Mouse (Mus musculus) kidney, adult 8-10 months (tissue): Measurements from ENCODE around the gene Gimap8.

Experiments used
- DNase-seq, 2 experiments: peaks; one replicate each; pipeline ENCODE4 v3.0.0; 2022

Gimap8 gene

DNA sequence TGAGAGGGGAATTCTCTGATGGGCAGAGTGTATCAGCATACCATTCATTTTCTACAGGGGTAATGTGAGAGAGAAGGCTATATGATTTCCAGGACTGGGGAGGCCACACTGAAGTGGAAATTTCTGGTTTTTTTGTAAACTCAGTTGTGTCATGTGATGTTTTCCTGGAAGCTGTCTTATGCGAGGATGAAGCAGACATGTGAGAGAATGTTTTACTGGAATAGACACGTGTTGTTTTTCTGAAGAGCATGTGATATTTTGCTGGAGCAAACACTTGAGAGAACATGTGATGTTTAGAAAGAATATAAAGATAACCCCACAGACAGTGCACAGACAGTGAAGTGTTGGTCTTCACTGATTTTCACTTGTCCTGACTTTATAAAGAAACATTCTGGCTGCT is 8.5 kb upstream of the Gimap8 start:
- peak in 1 of 2 experiments; percentile 69 for DNase-seq

DNA sequence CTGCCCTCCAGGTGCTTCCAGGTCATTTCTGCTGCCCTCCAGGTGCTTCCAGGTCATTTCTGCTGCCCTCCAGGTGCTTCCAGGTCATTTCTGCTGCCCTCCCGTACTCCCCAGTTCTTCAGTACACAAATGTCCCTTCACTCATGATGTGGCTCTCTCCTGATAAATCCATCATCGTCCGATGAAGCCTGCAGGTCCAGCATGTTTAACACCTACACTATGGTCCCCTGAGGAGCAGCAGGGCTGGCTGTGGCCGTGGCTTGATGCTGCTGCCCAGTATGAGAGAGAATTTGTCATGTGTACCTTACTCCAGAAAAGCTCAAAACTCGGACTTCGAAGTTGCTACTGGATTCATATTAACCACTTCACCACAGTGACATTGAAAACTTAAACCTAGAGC is 5.6 kb upstream of the Gimap8 start:
- no peak for DNase-seq

DNA sequence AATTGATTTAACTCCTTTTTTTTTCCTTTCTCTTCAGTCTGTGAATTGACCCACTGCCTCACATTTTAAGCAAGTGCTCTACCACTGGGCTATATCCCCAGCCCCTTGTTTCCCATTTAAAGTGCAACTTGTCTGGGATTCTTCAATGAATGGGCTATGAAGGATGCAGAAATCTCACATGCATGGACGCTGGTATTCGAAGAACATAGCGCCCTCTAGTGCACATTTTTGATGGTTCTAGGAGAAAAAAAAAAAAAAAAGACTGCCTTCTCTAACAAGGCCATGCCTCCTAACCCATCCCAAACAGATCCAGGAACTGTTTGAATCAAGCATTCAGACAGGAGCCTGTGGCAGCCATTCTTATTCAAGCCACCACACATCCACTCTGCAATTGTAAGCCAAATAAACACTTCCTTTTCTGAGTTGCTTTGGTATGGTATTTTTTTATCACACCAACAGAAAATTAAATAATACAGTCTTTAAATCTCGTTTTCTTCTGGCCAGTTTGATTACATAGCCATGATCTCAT is 4.2 kb upstream of the Gimap8 start:
- DNase-seq, result no peak

DNA sequence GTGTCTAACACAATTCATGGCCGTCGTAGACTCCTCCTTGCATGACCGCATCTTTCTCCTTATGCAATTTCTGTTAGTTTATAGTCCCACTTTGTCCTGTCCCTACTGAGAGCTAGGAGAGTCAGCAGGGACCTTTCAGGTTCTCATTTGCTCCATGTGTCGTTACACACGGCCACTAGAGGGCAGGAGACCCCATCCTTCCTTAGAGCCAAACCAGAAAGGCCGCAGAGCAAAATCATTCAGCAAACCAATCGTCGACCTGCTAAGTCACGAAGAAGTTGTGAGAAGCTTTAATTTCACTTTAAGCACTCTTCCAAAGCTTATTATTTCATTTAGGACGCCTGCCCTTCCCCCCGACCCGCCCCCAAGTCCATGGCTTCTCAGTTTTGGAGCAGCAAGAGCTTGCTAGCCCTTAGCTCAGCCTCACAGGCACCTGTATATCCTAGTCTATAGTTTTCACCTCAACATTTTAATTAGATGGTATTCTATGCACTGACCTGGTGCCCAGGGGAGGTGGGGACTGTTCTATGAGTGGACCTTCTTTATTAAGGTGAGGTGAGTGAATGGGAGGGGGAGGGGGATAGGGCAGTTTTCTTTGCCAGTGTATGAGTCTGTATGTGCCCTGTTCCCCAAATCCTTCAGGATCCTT is 1.2 kb upstream of the Gimap8 start:
- peak; percentile 71 to 83 for DNase-seq

- DNase-seq, result no peak
Observed at GRCm38 (mm10) chr6:48646309-48646690, 734 bp upstream of the Gimap8 start.

- no peak for DNase-seq
Observed at GRCm38 (mm10) chr6:48647611-48648010, 577 bp downstream of the Gimap8 start.

GRCm38 (mm10) chr6:48648779-48649178 is 1.7 kb downstream of the Gimap8 start:
- peak; percentile 45 to 71 for DNase-seq

DNA sequence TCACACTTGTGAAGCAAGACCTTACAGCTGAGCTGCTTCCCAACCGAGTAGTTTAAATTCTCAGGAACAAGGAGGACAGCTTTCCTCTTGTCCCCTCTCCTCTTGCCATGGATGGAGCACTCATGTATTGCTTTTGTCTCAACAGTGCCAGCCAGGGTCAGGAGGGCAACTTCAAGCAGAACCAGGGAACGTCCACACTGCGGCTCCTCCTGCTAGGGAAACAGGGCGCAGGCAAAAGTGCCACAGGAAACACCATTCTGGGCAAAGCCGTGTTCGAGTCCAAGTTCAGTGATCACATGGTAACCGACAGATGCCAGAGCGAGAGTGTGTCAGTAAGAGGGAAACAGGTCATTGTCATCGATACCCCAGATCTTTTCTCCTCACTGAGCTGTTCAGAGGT is 3.0 kb downstream of the Gimap8 start:
- no peak for DNase-seq

DNA sequence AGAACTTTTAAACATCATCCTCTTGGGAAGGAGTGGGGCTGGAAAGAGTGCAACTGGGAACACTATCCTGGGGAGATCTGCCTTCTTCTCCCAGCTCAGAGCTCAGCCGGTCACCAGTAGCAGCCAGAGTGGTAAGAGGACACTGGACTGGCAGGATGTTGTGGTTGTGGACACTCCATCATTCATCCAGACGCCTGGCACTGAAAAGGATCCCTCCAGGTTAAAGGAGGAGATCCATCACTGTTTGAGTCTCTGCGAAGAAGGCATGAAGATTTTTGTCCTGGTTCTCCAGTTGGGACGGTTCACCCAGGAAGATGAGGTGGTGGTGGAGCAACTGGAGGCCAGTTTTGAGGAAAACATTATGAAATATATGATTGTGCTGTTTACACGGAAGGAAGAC is 11.7 kb downstream of the Gimap8 start:
- no peak for DNase-seq

- DNase-seq, result no peak
Observed at GRCm38 (mm10) chr6:48664750-48665149, 17.7 kb downstream of the Gimap8 start.

DNA sequence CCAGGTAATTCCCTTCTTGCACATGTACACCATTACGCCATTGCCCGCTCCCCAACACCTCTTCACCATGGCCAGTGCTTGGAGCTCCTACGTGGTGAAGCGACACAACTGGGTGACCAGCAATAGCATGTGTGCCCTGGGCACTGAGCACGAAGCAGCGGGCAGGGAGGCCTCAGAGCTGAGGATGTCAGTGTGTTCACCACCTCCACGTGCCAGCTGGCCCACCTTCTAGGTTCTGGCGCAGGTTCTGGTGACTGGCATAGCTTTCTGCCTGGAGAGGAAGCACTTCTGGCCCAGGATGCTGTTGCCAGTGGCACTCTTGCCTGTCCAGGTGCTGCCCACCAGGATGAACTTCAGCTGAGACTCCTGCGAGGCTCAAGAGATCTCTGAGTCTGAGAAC is 18.4 kb downstream of the Gimap8 start:
- no peak for DNase-seq

GRCm38 (mm10) chr6:48666159-48666586 is 19.1 kb downstream of the Gimap8 start:
- peak; percentile 59 to 82 for DNase-seq

DNA sequence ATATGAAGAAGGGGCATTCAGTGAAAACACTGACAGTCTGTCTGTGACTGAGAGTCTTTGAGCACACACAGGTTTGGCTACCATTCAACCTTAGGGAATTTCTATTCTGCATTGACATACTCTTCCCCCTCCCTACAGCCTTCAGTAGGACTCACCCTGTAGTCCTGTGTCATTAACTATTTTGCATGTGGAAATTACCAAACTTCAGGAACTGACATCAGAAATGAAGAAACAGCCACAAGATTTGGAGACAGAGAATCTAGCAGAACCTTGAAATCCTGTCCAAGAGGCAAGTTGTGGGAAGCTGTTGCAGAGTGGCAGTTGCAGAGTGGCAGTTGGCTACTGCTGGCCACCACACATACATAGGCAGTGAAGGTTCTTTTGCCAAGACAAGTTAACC is 21.0 kb downstream of the Gimap8 start:
- DNase-seq, result no peak

DNA sequence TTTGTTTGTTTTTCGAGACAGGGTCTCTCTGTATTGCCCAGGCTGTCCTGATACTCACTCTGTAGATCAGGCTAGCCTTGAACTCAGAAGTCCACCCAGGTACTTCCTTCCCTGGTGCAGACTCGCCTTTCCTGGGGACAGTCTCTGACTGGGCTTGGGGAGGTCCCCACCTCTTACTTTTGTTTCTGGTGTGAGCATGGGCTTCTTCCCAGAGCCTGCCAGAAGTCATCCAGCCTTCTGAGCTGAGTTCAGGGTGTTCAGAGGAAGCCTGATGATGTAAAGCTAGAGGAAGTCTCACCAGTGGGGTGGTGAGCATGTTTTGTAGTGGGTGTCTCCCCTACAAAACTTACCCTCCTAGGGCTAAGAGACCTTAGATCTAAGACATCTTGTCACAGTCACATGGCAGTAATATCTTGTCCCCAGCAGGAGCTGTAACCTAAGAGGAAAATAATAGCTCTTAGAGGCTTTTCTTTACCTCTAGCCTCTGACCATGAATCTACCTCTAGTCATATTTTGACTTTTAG is 22.5 kb downstream of the Gimap8 start:
- no peak for DNase-seq

DNA sequence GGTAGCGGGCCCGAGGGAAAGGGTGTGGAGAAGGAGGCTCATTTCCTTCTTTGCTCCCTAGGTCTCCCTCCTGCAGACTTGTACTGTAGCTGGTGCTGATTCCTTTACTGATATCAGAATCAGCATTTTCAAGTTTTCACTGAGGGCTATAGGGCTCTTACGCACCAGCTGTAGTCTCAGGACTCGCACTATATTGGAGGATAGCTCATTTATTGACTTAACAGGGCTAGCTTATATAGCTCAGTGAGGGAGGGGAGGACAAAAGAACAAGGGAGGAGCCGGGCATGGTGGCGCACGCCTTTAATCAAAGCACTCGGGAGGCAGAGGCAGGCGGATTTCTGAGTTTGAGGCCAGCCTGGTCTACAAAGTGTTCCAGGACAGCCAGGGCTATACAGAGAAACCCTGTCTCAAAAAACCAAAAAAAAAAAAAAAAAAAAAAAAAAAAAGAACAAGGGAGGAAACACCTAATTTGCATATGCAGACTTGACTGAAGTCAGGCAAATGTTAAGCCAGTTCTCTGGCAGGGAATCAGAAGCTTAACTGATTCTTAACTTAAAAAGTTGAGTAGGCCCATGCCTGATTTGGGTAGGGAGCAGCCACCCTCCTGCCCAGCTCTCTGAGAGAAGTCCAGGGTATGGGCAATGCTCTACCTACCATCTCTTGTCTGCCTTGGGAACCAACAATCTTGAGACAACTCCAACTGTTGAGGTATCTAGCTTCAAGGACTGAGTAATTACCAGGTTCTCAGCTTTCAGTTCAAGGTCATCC is 27.4 kb downstream of the Gimap8 start:
- no peak for DNase-seq

DNA sequence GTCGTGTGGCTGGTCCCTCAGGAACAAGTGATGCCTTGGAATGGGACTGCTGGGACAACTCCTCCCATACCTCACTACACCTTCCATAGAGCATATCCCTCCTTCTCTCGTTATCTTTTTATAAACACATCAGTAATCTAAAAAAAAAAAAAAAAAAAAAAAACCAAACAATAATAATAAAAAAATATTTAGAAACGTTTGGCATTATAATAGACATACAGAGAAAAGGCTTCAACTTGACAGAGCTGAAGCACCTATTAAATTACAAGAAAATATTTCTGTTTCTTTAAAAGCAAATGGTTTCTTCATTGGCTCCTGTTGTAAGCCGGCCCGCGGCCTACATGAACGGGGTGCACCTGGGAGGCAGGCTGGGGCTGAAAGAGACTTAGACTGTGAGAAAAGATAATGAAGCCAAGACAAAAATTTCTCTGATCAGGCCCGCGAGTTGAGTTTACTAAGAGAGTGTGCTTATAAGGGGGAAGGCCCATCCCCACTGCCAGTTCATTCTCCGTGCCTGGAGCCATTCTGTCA is 28.4 kb downstream of the Gimap8 start:
- no peak for DNase-seq

DNA sequence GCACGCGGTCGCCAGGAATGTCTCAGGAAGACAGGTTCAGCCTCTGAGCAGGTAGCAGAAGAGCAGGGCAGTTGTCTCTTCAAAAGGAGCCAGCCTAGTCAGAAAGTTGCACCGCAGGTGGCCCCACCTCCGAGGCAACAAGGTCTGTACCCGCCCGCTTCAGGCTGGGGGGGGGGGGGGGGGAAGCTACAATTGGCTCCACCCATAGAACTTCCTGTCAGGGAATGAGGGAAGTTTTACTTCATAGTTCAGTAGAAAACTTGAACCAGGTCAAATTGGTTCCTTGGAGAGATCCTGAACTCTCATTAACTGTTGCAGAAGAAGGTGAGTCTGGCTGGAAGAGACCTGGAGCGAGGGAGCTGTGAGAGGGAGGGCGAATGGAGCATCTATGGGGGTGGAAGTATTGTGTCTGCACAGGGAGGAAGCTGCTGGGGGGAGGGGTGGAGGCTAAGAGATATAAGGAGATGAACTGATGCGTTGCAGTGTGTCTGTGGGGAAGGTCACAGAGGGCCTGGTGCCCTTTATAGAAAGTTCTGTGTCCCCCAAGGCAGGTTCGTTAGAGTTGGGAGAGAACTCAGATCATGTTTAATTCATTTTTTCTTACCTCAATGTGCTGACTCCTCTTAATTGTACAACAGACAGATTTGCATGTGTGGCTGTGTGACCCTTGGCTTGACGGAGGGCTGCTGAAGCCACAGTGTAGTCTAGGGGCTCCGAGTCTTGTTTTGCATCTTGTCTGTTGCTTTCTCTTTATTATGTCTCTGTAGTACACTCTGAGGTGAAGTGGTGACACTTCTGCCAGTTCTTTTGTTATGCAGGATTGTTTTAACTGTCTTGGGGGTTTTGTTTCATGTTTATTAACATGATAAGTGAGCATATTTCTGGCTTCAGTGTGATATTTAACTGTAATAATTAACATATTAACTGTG is 29.2 kb downstream of the Gimap8 start, which contains the start of gene Gimap9:
Gene Gimap9 (plus strand): TSS at position 199 of the 929 bp plus-strand sequence.
- peak; percentile 71 to 73 for DNase-seq

DNA sequence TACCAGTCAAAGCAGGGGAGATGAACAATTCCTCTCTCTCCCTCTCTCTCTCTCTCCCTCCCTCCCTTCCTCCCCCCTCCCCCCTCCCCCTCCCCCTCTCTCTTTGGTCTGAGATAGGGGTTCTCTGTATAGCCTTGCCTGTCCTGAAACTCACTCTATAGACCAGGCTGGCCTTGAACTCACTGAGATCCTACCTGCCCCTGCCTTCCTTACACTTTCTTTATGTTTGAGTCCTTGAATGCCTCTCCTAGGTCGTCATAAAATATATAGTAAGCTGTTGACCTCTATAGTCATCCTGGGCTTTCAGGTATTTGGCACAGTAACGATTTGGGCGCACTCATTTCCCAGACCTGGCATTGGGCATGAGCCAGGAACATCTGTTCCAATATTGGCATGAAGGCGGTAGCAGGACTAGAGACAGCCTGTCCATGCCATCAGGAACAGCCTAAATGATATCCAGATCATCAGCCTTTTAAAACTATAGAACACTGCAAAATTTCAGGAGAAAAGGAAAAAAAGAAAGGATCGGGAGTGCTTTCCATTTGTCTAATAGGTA is 29.9 kb downstream of the Gimap8 start:
- no peak for DNase-seq

DNA sequence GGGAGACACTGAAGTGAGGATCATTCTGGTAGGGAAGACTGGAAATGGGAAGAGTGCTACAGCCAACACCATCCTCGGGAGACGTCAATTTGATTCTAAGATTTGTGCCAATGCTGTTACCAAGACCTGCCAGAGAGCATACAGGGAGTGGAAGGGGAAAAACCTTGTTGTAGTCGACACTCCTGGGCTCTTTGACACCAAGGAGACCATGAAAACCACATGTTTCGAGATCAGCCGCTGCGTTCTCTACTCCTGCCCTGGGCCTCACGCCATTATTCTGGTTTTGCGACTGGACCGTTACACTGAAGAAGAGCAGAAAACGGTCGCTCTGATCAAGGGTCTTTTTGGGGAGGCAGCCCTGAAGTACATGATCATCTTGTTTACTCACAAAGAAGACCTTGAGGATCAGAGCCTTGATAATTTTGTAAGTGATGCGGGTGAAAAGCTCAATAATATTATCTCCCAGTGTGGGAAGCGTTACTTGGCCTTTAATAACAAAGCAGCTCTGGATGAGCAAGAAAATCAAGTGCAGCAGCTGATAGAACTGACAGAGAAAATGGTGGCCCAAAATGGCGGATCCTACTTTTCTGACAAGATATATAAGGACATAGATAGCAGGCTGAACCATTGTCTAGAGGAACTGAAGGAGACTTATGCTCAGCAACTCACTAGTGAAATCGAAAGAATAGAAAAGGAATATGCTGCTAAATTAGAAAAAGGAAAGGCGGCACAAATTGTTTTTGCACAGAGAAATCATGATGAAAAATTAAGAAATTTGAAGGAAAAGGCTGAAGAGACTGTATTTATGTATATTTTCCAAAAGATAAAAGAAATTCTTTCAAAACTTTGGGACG is 30.7 kb downstream of the Gimap8 start:
- DNase-seq, result no peak

GRCm38 (mm10) chr6:48678391-48678790 is 31.4 kb downstream of the Gimap8 start:
- DNase-seq, result no peak

DNA sequence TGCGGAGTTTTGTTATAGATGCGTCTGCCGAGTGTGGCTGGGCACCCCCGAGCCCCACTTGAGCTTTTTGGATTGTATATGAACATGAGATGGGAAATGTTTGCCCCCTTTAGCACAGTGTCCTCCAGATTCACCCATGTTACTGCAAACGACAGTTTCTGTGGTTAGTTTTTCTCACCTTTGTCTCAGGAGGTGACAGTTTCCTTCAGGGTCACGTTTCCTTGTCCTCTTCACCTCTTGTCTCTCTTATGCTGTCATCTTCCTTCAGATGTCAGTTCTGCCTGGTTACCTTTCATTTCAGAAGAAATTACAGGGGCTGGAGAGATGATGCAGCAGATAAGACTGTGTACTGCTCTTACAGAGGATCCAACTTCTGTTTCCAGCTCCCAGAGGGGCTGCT is 32.7 kb downstream of the Gimap8 start:
- DNase-seq, result no peak
